Mouse (Mus musculus) urinary bladder, postnatal 10 days (tissue): ENCODE data around the gene Pdx1.

Experiments
- DNase-seq: peaks from one replicate; pipeline ENCODE4 v3.0.0; 2022; ENCODE audit warnings: low spot score

Pdx1 gene

GRCm38 (mm10) chr5:147284365-147284764, 14.6 kb downstream of the Pdx1 start:
- DNase-seq: no peak

- DNase-seq: no peak
Measured at GRCm38 (mm10) chr5:147291764-147292505, 22.2 kb downstream of the Pdx1 start.

DNA sequence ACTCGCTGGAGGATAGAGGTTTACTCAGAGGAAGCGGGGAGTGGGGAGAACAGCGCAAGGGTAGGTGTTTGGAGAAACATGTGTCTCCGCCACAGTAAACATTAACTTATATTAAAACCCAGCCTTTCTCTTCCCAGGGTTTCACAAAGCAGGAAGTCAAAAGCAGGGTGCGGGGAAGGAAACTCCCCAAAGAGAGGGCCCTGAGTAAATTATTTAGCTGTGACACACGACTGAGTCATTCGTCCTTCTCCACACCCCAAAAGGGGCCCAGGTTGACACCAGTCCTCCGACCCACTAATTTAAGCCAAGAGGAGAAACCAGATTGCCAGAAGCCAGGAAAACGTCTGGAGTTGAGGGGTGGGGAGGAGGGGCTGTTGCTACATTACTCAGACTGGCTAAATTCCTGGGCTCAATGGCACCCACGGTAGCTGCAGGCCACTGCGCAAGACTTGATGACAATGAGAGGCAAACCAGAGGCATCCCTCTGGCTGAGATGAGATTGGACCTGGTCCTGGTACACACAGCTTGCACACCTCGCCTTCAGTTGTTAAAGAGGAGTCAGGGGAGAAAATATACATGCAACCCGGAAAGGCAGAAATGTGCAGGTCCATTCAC, 22.9 kb downstream of the Pdx1 start:
- no peak for DNase-seq

DNA sequence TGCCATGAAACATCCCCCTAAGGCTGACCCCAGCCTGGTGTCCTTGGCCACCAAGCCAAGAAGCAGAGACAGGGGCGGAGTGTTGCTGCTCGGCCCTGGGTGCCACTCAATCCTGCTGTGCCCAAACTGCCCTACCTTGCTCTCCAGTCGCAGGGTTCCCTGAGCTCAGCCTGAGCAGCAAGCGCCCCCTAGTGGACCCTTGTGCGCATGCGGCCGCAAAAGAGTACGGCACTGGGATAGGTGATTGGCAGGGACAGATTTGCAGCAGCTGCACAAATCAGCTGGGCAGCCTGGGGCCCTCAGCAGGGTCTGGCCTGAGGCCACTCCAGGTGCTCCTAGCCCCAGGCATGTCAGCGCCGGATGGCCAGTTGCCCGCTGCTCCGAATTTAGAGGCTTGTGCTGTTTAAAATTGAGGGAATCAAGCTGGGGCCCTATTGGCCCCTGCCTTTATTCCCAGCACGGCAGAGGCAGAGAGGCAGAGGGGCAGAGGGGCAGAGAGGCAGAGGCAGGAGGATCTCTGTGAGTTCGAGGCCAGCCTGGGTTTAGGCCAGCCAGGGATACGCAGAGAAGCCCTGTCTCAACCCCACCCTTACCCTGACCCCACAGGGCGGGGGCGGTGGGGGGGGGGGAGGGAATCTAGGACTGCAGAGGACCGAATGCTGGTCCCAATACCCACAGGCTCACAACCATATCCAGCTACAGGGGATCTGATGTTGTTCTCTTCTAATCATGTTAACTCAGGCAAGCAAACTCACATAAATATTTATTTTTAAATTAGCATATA, 23.6 kb downstream of the Pdx1 start:
- no peak for DNase-seq

DNA sequence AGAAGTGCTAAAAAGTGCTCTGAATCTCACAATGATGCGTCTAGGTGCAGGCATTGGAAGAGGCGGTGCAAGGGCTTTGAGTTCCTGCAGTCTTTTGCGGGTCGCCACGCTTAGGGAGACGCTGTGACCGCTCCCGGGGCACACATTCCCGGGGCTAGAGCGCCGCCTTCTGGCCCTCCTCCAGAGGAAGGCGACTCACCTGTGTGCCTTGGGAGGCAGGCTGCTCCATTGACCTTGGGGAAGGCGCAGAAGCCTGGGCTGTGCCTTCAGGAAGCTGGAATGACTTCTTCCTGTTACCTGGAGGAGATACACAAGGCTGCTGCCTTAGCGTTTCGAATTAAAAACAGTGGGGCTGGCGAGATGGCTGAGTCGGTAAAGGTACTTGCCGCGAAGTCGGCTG, 24.4 kb downstream of the Pdx1 start:
- no peak for DNase-seq

DNA sequence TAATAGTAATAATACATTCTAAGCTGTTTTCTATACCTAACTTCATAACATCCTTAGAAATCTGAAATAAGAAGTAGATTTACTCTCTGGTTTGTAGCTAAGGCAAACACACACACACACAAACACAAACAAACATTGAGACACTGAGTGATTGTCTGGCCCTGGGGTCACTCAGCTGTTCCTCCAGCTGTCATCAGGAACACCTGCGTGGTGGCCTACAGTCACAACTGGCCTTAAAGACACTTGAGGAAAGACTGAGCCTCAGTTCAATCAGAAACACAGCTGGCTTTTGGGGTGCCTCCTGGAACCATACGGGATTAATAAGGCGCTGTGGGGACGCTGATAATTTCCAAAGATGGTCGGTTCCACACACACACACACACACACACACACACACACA, 27.5 kb downstream of the Pdx1 start:
- DNase-seq: no peak

GRCm38 (mm10) chr5:147299255-147300000, 29.7 kb downstream of the Pdx1 start:
- no peak for DNase-seq

DNA sequence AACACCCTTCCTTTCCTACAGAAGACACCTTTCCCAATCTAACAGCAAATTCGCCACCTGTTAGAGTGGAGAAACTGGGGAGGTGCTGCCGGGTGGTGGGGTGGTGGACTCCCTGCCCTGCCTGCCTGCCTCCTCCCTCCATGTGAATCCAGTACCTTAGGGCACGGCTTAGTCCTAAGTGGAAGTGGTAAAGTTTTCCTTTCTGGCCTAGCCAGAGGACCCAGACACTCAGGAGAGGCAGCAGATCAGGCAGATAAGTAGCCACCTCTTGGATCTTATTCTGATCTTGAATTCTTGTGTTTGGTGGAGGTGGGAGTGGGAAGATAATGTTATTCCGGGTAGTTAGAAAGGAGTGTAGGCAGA, 30.2 kb downstream of the Pdx1 start:
- no peak for DNase-seq

DNA sequence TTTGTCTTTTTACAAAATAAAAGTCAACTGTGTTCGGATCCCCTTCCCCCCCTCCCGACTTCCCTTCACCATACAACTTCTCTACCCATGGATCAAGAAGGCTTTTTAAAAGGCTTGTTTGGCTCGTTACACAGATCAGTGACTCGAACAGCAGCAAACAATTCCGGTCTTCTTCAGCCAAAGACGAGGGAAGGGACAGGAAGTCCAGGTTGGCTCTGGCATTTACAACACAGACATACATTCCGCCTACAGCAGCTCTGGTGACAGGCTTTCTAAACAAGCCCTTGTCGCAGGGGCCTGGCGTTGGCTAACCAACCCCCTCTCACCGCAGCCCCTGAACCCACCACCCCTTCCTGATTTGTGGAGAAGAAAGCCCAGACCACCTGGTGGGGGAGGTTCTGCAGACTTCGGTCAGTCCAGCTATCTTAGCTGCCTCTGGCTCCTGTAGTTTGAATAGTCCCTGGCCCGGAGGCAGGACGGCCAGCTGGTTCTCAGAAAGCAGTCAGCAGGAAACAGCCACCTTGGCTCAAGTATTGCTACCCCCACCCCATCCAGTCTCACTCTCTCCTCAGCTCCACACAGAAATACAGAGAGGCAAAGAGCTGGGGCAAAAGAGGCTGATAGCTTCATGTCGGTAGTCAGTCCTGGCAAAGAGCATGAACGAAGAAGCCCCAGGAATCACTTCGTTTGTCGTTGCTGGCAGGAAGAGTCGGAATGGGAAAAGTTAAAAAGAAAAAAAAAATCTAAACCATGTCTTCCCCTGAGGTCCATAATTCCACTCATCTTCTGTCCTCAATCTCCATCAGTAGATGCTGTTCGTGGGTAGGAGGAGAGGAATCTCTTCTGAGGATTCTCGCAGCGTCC, 31.4 kb downstream of the Pdx1 start:
- DNase-seq: no peak

DNA sequence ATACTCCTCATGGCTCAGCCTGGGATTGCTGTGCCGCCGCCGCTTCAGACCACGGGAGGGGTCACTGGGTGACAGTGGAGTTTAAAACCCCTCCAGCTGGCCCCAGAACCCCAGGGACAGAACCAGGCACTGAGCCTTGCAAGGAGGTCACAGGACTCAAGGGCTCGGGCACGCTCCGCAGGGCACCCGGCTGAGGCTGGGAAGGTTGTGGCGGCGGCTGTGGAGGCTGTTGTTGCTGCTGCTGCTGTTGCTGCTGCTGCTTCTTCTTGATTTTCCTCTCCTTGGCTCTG, 32.0 kb downstream of the Pdx1 start:
- DNase-seq: no peak

DNA sequence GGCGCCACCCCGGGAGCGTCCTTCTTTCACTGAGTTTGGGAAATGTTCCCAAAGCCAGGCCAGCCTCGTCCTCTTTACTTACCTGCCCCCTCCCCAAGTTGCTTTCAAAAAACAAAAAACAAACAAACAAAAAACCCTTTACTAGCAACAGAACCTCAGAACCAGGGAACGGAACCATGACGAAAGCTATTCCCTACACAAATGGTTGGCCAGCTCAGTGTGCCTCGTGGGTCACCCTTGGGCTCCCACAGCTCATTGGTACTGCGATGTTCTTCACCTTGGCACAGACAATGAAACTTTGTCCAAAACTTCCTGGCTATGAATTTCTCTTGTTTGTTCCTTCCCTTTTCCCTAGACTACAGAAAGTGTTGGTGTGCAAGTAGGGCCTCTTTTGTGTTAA, 32.4 kb downstream of the Pdx1 start:
- no peak for DNase-seq

DNA sequence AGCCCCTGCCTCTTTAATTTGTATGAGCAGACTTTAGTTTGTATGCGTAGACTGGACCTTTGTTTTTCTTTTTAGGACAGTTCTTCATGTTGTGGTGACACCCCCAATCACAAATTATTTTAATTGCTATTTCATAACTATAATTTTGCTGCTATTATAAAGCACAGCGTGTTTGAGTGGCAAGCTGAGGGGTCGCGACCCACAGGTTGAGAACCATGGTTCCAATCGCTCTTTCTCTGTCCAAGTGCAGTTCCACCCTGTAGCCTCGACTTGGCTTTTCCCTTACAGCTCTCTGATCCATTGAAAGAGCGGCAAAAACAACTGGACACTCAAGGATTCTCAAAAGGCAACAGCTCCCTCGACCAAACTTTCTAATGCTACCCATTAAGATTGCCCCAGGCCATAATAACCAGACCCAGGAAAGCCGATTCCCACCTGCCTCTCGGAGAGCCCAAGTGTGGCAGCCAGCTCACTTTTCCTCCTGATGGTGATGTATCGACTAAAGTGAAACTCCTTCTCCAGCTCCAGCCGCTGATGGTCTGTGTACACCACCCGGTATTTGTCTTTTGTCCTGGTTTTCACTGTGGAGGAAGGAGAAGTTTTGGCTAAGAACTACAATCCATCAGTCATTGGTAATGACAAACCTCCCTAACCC, 33.1 kb downstream of the Pdx1 start:
- no peak for DNase-seq

DNA sequence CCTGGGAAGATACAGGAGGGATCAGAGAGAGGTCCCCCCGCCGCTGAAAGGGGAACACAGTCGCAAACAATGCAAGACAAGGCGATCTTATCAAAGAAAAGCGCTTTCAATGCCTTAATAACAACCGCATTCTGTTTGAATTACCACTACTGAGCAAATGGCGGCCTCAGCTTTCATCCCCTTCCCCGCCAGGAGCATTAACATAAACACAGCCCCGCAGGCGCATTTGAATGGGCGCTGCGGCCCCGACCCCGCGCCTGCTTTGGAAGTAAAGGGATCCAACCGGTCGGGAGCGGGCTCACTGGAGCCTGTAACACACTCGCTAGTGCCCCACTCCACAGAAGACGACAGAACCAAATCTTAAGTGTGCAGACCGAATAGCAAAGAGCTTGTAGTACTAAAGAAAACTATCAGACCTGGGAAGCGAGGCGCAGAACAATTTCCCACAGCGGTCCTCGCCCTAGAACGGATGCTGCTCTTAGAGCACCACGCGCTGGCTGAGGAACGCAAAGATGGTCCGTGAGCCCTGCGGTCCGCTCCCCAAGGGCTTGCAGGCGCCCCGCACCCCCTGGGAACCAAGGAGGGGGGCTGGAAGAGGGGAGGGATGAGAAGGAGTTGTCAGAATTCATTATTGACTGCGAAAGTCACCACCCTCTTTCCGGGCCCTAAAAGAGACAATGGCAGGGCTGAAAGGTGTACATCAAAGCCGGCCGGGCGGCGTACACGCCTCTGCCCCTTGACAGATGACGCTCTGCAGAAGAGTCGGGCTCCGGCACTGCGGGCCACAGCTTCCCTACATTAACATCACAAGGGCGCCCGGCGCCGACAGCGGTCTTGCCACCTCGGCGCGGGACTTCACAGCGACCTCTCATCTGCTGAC, 34.8 kb downstream of the Pdx1 start:
- DNase-seq: no peak

DNA sequence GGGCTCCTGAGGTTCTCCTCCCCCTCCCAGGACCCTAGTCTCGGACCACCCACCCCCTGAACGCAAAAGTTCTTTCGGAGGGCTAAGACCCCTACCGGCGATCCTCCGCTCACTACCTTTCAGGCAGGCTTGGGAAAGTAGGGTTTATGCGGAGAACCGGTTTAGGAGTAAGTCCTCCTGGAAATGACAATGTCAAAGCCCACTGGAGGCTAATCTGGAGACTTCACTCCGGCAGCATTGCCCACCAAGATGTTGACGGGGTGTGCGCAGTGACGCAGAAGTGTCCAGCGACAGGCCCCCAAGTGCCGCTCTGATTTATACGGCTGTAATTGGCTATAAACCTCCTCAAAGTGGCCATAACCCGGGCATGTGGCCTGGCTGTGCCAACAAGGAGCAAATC, 35.4 kb downstream of the Pdx1 start:
- no peak for DNase-seq

DNA sequence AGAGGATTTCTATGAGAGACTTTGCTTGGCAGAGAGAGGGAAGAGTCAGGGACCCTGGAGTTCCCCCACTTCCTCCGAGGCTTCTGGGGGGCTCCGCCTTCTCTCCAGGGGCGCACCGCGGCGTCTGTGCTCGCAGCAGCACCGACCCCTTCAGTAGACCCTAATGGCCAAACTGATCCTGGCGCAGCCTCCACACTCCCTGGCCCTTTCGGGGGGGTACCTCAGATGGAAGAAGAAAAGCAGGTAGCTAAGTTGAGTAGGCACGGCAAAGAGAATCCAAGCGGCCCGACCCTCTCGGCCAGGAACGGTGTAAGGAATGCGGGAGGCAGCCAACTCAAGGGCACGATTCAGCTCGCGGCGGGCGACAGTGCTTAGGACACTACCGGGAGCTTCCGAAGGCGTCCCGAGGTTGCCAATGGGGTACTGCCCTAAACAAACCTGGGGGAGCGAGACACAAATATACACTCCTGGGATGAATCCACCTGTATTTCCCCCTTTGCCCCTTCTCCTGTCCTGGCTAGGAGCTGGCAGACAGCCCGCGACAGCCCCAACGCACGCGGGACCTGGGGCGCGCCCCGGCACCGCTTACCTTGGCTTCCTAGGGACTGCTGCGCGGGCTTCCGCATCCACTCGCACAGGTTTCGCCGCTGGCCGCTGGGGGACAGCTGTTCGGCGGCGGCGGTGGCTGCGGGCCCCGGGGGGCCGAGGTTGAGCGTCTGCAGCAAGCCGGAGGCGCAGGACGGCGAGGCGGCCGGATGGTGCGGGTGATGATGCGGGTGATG, 36.3 kb downstream of the Pdx1 start:
- no peak for DNase-seq

DNA sequence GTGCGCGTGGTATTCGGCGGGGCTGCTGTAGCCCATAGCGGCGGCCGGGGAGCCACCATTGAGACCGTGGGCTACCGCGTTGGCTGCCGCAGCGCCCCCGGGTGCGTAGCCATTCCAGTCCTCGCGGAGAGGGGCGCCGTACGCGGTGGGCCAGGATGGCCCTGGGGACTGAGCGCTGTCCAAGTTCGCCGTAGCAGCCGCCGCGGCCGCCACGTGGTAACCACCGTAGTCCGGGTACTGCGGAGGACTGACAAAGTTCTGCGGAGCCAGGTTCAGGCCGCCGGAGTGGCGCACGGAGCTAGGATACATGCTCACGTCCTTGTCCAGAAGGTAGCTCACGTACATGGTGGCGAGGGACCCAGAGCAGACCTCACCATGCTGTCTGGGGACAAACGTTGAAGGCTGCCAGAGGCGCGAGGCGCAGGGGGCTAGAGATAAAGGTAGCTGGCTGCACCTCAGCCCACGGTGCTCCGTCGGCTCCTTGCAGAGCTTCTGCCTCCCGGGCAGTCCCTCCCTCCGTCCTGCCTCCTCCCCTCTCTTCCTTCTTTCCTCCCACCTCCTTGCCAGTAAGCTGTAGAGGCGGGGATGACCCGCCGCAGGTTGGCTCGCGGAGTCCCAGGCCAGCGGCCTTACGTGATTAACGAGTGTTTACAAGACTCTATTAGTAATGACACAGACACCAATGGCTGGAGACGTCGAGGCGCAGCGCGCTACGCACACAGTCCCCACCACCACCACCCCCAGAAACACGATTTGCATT, 37.1 kb downstream of the Pdx1 start, which contains the start of gene Cdx2:
Cdx2 (minus strand) TSS at position 633 of the 760 bp plus-strand sequence.
- DNase-seq: no peak

DNA sequence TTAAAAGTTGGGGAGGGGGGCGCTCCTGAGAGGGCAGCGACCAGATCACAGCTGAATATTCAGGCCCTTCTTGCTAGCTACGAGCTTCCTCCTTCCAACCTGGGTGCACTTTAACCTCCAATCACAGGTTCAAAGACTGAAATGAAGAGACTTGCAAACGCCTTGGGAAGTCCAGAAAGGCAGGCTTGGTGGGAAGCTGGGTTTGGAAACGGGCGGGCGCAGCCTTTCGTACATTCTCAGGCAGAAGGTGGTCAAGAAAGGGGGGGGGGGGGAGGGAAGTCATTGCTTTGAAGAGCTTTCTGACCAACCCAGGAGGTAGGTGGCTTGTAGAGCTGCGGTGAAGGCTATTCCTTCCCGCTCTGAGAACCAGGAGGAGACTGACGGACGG, 37.6 kb downstream of the Pdx1 start:
- no peak for DNase-seq

GRCm38 (mm10) chr5:147308451-147308850, 38.7 kb downstream of the Pdx1 start:
- no peak for DNase-seq

DNA sequence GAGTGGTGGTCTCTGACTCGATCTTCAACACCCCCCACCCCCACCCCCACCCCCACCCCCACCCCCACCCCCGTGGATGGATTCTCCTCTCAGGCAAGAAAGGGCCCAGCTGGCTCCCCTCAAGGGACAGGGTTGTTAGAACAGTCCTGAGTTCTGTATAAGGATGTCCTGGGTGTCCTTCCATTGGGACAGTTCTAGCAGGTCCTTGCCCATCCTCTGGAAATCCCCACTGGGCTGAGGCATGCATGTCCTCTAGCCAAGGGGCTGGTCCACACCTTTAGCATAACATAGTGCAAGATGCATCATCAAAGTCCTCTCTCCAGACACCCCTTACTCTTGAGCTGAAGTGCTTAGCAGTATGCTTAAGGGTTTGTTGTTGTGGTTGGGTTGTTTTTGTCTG, 40.0 kb downstream of the Pdx1 start:
- DNase-seq: no peak
